28 mouse cellular contexts compared by ENCODE assay signal in the genomic region with DNA sequence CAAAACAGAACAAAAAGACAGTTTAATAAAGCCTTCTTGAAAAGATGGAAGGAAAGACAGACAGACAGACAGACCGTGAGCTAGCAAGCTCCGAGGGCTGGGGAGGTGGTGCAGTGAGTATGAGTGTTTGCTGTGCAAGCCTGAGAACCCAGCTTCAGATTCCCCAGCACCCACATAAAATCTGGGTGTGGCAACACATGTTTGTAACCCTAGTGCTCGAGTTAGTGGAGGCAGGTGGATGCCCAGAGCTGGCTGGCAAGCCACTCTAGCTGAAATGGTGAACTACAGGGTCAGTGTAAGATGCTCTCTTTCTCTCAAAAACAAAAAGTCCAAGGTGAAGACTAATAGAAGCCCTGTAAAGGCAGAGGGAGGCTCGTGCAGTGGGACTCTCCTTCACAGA.
"Had no signal": no experiment of that assay in that cellular context is flagged by ENCODE, and none has a peak within 500 bp of the region (broad histone marks: within the 10 kb centered on the region; RNA-seq: fewer than 3 reads in every experiment).

No protein-coding gene starts in this region.

- H3K4me3 ChIP-seq: embryonic facial prominence, embryonic 10.5 days; embryonic facial prominence, embryonic 12.5 days; embryonic facial prominence, embryonic 13.5 days; embryonic facial prominence, embryonic 15.5 days; erythroblast, embryonic 14.5 days; forebrain, embryonic 10.5 days; forebrain, embryonic 12.5 days; forebrain, embryonic 13.5 days; forebrain, embryonic 15.5 days; gastrocnemius, adult 2 months had no signal

- H3K4me2 ChIP-seq: embryonic facial prominence, embryonic 12.5 days; embryonic facial prominence, embryonic 13.5 days; embryonic facial prominence, embryonic 15.5 days; forebrain, embryonic 12.5 days; forebrain, embryonic 13.5 days; forebrain, embryonic 15.5 days had no signal

- H3K9ac ChIP-seq: embryonic facial prominence, embryonic 12.5 days; embryonic facial prominence, embryonic 13.5 days; embryonic facial prominence, embryonic 15.5 days; forebrain, embryonic 12.5 days; forebrain, embryonic 13.5 days; forebrain, embryonic 15.5 days; forebrain, postnatal 0 days had no signal

- ATAC-seq: forebrain, embryonic 13.5 days; forebrain, embryonic 14.5 days; forebrain, embryonic 15.5 days; forebrain, embryonic 16.5 days; forebrain, postnatal 0 days had no signal

- H3K4me1 ChIP-seq: forebrain, embryonic 12.5 days; forebrain, embryonic 15.5 days had no signal

- H3K36me3 ChIP-seq: embryonic facial prominence, embryonic 10.5 days; embryonic facial prominence, embryonic 12.5 days; embryonic facial prominence, embryonic 13.5 days; embryonic facial prominence, embryonic 15.5 days; forebrain, embryonic 10.5 days; forebrain, embryonic 12.5 days; forebrain, embryonic 15.5 days had no signal

- H3K9me3 ChIP-seq: embryonic facial prominence, embryonic 10.5 days; embryonic facial prominence, embryonic 12.5 days; embryonic facial prominence, embryonic 13.5 days; embryonic facial prominence, embryonic 15.5 days; forebrain, embryonic 10.5 days; forebrain, embryonic 12.5 days; forebrain, embryonic 13.5 days; forebrain, embryonic 15.5 days had no signal

- DNase-seq: cerebellum, adult 2 months; cerebellum, adult 8-10 months; cerebellum, adult 9-10 months; cerebellum, adult 9-11 months; cerebellum, postnatal 10 days; cerebellum, postnatal 14 days; cerebellum, postnatal 25 days; cerebellum, postnatal 36 days; embryo, embryonic 11 days; forebrain, postnatal 0 days; gastrocnemius, adult 2 months; gastrocnemius, postnatal 10 days; gastrocnemius, postnatal 14 days; gastrocnemius, postnatal 25 days; gastrocnemius, postnatal 36 days; heart, adult 11 months; heart, adult 18-20 months had no signal

- H3K27me3 ChIP-seq: embryonic facial prominence, embryonic 12.5 days; embryonic facial prominence, embryonic 13.5 days; embryonic facial prominence, embryonic 15.5 days; forebrain, embryonic 12.5 days; forebrain, embryonic 13.5 days; forebrain, embryonic 15.5 days had no signal

- H3K27ac ChIP-seq: embryonic facial prominence, embryonic 10.5 days; embryonic facial prominence, embryonic 12.5 days; embryonic facial prominence, embryonic 13.5 days; embryonic facial prominence, embryonic 15.5 days; forebrain, embryonic 10.5 days; forebrain, embryonic 12.5 days; forebrain, embryonic 13.5 days; forebrain, embryonic 15.5 days; gastrocnemius, adult 2 months had no signal
